Mouse (Mus musculus): Measurements from ENCODE around the gene Brpf3. TPM values are rescaled to one million over a fixed set of nuclear protein-coding genes. Genes with fewer than 3 reads are reported as not detected.

Gene Brpf3
- polyA plus RNA-seq, 1 experiment: 109 TPM

GRCm38 (mm10) chr17:28872322-28872721, 71.4 kb downstream of the Brpf3 start:
- TF ChIP-seq POLR2A (IDR thresholded peaks at IDR 0.05; ENCODE audit: low read depth, low read length) (no peak), CTCF (IDR thresholded peaks at IDR 0.05; ENCODE audit: extremely low read depth, insufficient read length, insufficient replicate concordance, low read depth, low read length) (no peak)
- H3K4me3 ChIP-seq (ENCODE audit: low read depth, low read length): no peak overlapping the region
- no peak overlapping the region for H3K27ac ChIP-seq (ENCODE audit: insufficient read depth, low read depth, low read length)
- H3K36me3 ChIP-seq (ENCODE audit: control insufficient read depth, insufficient read depth, low read length): no peaks in the 10 kb centered on the region
- no peaks in the 10 kb centered on the region for H3K27me3 ChIP-seq (ENCODE audit: control insufficient read depth, insufficient read depth, low read length)
- peaks cover 13% of the 10 kb centered on the region for H3K4me1 ChIP-seq (ENCODE audit: control insufficient read depth, insufficient read depth, insufficient read length, low read length)
- 90% methylated on average over 7 of the region's 7 CpGs for WGBS

- no peak for TF ChIP-seq CTCF (IDR thresholded peaks at IDR 0.05; ENCODE audit: extremely low read depth, insufficient read length, insufficient replicate concordance, low read depth, low read length)
- no peak for TF ChIP-seq POLR2A (IDR thresholded peaks at IDR 0.05; ENCODE audit: low read depth, low read length)
- Histone ChIP-seq H3K4me3 (ENCODE audit: low read depth, low read length) (no peak overlapping the region), H3K4me1 (ENCODE audit: control insufficient read depth, insufficient read depth, insufficient read length, low read length) (peaks cover 10% of the 10 kb centered on the region), H3K27ac (ENCODE audit: insufficient read depth, low read depth, low read length) (no peak overlapping the region), H3K27me3 (ENCODE audit: control insufficient read depth, insufficient read depth, low read length) (no peaks in the 10 kb centered on the region), H3K36me3 (ENCODE audit: control insufficient read depth, insufficient read depth, low read length) (no peaks in the 10 kb centered on the region)
- 83% methylated on average over 4 of the region's 4 CpGs for WGBS
Observed at GRCm38 (mm10) chr17:28874216-28874615, 73.3 kb downstream of the Brpf3 start.

- no peak overlapping the region for H3K4me3 ChIP-seq (ENCODE audit: low read depth, low read length)
- 19% methylated on average over 7 of the region's 7 CpGs for WGBS
- H3K27me3 ChIP-seq (ENCODE audit: control insufficient read depth, insufficient read depth, low read length): no peaks in the 10 kb centered on the region
- peaks cover 10% of the 10 kb centered on the region for H3K4me1 ChIP-seq (ENCODE audit: control insufficient read depth, insufficient read depth, insufficient read length, low read length)
- TF ChIP-seq CTCF (IDR thresholded peaks at IDR 0.05; ENCODE audit: extremely low read depth, insufficient read length, insufficient replicate concordance, low read depth, low read length) (no peak), POLR2A (IDR thresholded peaks at IDR 0.05; ENCODE audit: low read depth, low read length) (no peak)
- H3K36me3 ChIP-seq (ENCODE audit: control insufficient read depth, insufficient read depth, low read length): no peaks in the 10 kb centered on the region
- H3K27ac ChIP-seq (ENCODE audit: insufficient read depth, low read depth, low read length): no peak overlapping the region
Observed at GRCm38 (mm10) chr17:28874825-28875224, 73.9 kb downstream of the Brpf3 start.

- TF ChIP-seq POLR2A (IDR thresholded peaks at IDR 0.05; ENCODE audit: low read depth, low read length) (no peak), CTCF (IDR thresholded peaks at IDR 0.05; ENCODE audit: extremely low read depth, insufficient read length, insufficient replicate concordance, low read depth, low read length) (no peak)
- H3K4me1 ChIP-seq (ENCODE audit: control insufficient read depth, insufficient read depth, insufficient read length, low read length): peaks cover 10% of the 10 kb centered on the region
- H3K36me3 ChIP-seq (ENCODE audit: control insufficient read depth, insufficient read depth, low read length): no peaks in the 10 kb centered on the region
- no peak overlapping the region for H3K4me3 ChIP-seq (ENCODE audit: low read depth, low read length)
- H3K27me3 ChIP-seq (ENCODE audit: control insufficient read depth, insufficient read depth, low read length): no peaks in the 10 kb centered on the region
- WGBS: 33% methylated on average over 8 of the region's 8 CpGs
- H3K27ac ChIP-seq (ENCODE audit: insufficient read depth, low read depth, low read length): no peak overlapping the region
Observed at GRCm38 (mm10) chr17:28875316-28875715, 74.4 kb downstream of the Brpf3 start.

- H3K27me3 ChIP-seq (ENCODE audit: control insufficient read depth, insufficient read depth, low read length): no peaks in the 10 kb centered on the region
- H3K4me1 ChIP-seq (ENCODE audit: control insufficient read depth, insufficient read depth, insufficient read length, low read length): peaks cover 10% of the 10 kb centered on the region
- no peak overlapping the region for H3K27ac ChIP-seq (ENCODE audit: insufficient read depth, low read depth, low read length)
- H3K4me3 ChIP-seq (ENCODE audit: low read depth, low read length): no peak overlapping the region
- 87% methylated on average over 5 of the region's 5 CpGs for WGBS
- TF ChIP-seq CTCF (IDR thresholded peaks at IDR 0.05; ENCODE audit: extremely low read depth, insufficient read length, insufficient replicate concordance, low read depth, low read length): no peak
- TF ChIP-seq POLR2A (IDR thresholded peaks at IDR 0.05; ENCODE audit: low read depth, low read length): no peak
- H3K36me3 ChIP-seq (ENCODE audit: control insufficient read depth, insufficient read depth, low read length): no peaks in the 10 kb centered on the region
Observed at GRCm38 (mm10) chr17:28876331-28876730, 75.4 kb downstream of the Brpf3 start.

- no peaks in the 10 kb centered on the region for H3K27me3 ChIP-seq (ENCODE audit: control insufficient read depth, insufficient read depth, low read length)
- WGBS: 28% methylated on average over 19 of the region's 19 CpGs
- H3K27ac ChIP-seq (ENCODE audit: insufficient read depth, low read depth, low read length): no peak overlapping the region
- H3K36me3 ChIP-seq (ENCODE audit: control insufficient read depth, insufficient read depth, low read length): no peaks in the 10 kb centered on the region
- no peak overlapping the region for H3K4me3 ChIP-seq (ENCODE audit: low read depth, low read length)
- peaks cover 9% of the 10 kb centered on the region for H3K4me1 ChIP-seq (ENCODE audit: control insufficient read depth, insufficient read depth, insufficient read length, low read length)
- peak; percentile 32 for TF ChIP-seq CTCF (IDR thresholded peaks at IDR 0.05; ENCODE audit: extremely low read depth, insufficient read length, insufficient replicate concordance, low read depth, low read length)
- TF ChIP-seq POLR2A (IDR thresholded peaks at IDR 0.05; ENCODE audit: low read depth, low read length): no peak
Observed at GRCm38 (mm10) chr17:28876821-28877220, 75.9 kb downstream of the Brpf3 start.

- Histone ChIP-seq H3K4me3 (ENCODE audit: low read depth, low read length) (no peak overlapping the region), H3K27me3 (ENCODE audit: control insufficient read depth, insufficient read depth, low read length) (no peaks in the 10 kb centered on the region), H3K36me3 (ENCODE audit: control insufficient read depth, insufficient read depth, low read length) (no peaks in the 10 kb centered on the region), H3K27ac (ENCODE audit: insufficient read depth, low read depth, low read length) (no peak overlapping the region), H3K4me1 (ENCODE audit: control insufficient read depth, insufficient read depth, insufficient read length, low read length) (peaks cover 4% of the 10 kb centered on the region)
- 8% methylated on average over 18 of the region's 18 CpGs for WGBS
- TF ChIP-seq CTCF (IDR thresholded peaks at IDR 0.05; ENCODE audit: extremely low read depth, insufficient read length, insufficient replicate concordance, low read depth, low read length) (peak; percentile 97), POLR2A (IDR thresholded peaks at IDR 0.05; ENCODE audit: low read depth, low read length) (no peak)
Observed at GRCm38 (mm10) chr17:28879931-28880391, 79.1 kb downstream of the Brpf3 start.

Measured in small intestine, adult 2 months (tissue).